Mouse (Mus musculus): Measurements from ENCODE around the gene Calr. TPM values are rescaled to one million over a fixed set of nuclear protein-coding genes. Genes with fewer than 3 reads are reported as not detected.

Gene Calr
- total and polyA plus RNA-seq, 3 experiments = 567 to 1,110 TPM; not detected in 1

DNA sequence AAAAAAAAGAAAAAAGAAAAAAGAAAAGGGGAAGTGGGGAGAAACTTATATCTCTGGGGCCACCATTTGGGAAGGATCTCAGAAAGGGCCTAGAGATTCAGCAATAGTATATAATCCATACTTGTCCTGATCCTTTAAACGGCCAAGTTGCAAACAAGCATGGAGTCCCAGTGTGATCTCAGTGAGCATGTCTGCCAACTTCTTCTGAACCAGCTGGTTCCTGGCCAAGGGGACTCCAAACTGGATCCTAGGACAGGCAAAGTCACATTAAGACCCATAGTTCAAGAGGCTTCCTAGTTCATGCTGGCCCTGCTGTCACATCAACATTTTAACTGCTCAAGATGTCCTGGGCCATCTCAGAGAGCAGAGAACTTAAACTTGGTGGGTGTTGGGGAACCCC is 42.4 kb upstream of the Calr start:
- Histone ChIP-seq H3K36me3 (ENCODE audit: control insufficient read depth in 1 of 2, insufficient read depth in 2 of 2, low read length in 2 of 2) (peaks cover 4 to 8% of the 10 kb centered on the region in 2 experiments), H3K79me2 (ENCODE audit: control insufficient read depth, insufficient read depth, low read length, poor library complexity) (peaks cover 4% of the 10 kb centered on the region; the same call in 1 of the 2 replicates), H3K9ac (ENCODE audit: control insufficient read depth, low read depth, low read length, poor library complexity, severe bottlenecking) (no peak overlapping the region), H3K4me3 (ENCODE audit: control insufficient read depth in 1 of 2, insufficient read depth in 1 of 2, low read depth in 2 of 2, low read length in 2 of 2) (no peak overlapping the region), H3K4me1 (ENCODE audit: control insufficient read depth in 1 of 2, insufficient read depth in 2 of 2, low read length in 2 of 2) (peaks cover 0 to 15% of the 10 kb centered on the region in 2 experiments; a peak in 3 of 4 replicates), H3K9me3 (replicated peaks; ENCODE audit: insufficient read depth, low read length) (no peaks in the 10 kb centered on the region), H3K27ac (ENCODE audit: control insufficient read depth, low read depth, low read length) (no peak overlapping the region), H3K27me3 (ENCODE audit: control insufficient read depth in 1 of 2, insufficient read depth in 2 of 2, low read length in 2 of 2) (no peaks in the 10 kb centered on the region)
- peak; percentile 34 for DNase-seq (ENCODE audit: low read depth, low spot score)
- TF ChIP-seq POLR2AphosphoS2 (IDR thresholded peaks at IDR 0.05; ENCODE audit: low read length) = no peak
- TF ChIP-seq CTCF (IDR thresholded peaks at IDR 0.05 in 2 of 3, conservative IDR thresholded peaks at IDR 0.05 in 1 of 3; ENCODE audit: control insufficient read depth in 1 of 3, insufficient read depth in 1 of 3, low read depth in 2 of 3, low read length in 3 of 3, poor library complexity in 1 of 3, severe bottlenecking in 1 of 3) = no peak
- no peak for TF ChIP-seq JUND (IDR thresholded peaks at IDR 0.05; ENCODE audit: low read depth, low read length)
- TF ChIP-seq ZKSCAN1 (IDR thresholded peaks at IDR 0.05; ENCODE audit: low read depth, low read length) = no peak
- TF ChIP-seq CHD2 (IDR thresholded peaks at IDR 0.05; ENCODE audit: low read length) = no peak
- no peak for TF ChIP-seq E2F4 (IDR thresholded peaks at IDR 0.05; ENCODE audit: borderline replicate concordance, low read depth, low read length)
- no peak for TF ChIP-seq POLR2AphosphoS5 (IDR thresholded peaks at IDR 0.05; ENCODE audit: borderline replicate concordance, low read depth, low read length)
- TF ChIP-seq USF1 (IDR thresholded peaks at IDR 0.05; ENCODE audit: low read depth, low read length) = no peak

DNA sequence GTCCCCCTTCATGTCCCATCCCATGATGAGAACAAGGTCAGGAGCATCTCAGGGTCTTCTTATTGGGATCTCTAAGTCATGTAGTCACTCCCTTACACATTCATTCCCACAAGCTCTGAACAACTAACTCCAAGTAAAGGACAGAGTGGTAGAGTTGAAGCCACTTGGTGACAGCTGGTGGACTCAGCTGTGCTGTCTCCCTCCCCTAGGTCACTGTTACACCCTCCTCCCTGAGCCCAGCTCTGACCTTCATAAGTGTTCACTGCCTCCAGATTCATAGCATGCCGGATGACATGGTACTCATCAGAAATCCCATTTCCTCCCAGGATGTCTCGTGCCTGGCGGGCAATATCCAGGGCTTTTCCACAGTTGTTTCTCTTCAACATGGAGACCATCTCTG is 41.5 kb upstream of the Calr start:
- Histone ChIP-seq H3K27ac (ENCODE audit: control insufficient read depth, low read depth, low read length) (no peak overlapping the region), H3K9me3 (replicated peaks; ENCODE audit: insufficient read depth, low read length) (no peaks in the 10 kb centered on the region), H3K9ac (ENCODE audit: control insufficient read depth, low read depth, low read length, poor library complexity, severe bottlenecking) (no peak overlapping the region), H3K4me3 (ENCODE audit: control insufficient read depth in 1 of 2, insufficient read depth in 1 of 2, low read depth in 2 of 2, low read length in 2 of 2) (no peak overlapping the region), H3K27me3 (ENCODE audit: control insufficient read depth in 1 of 2, insufficient read depth in 2 of 2, low read length in 2 of 2) (no peaks in the 10 kb centered on the region), H3K36me3 (ENCODE audit: control insufficient read depth in 1 of 2, insufficient read depth in 2 of 2, low read length in 2 of 2) (peaks cover 7 to 8% of the 10 kb centered on the region in 2 experiments), H3K4me1 (ENCODE audit: control insufficient read depth in 1 of 2, insufficient read depth in 2 of 2, low read length in 2 of 2) (peaks cover 0 to 15% of the 10 kb centered on the region in 2 experiments; a peak in 3 of 4 replicates), H3K79me2 (ENCODE audit: control insufficient read depth, insufficient read depth, low read length, poor library complexity) (peaks cover 2% of the 10 kb centered on the region; the same call in 1 of the 2 replicates)
- DNase-seq (ENCODE audit: low read depth, low spot score) = no peak
- TF ChIP-seq ETS1 (IDR thresholded peaks at IDR 0.05; ENCODE audit: low read depth, low read length) (no peak), BHLHE40 (IDR thresholded peaks at IDR 0.05; ENCODE audit: borderline replicate concordance, low read depth, low read length) (no peak), JUND (IDR thresholded peaks at IDR 0.05; ENCODE audit: low read depth, low read length) (no peak), MAZ (IDR thresholded peaks at IDR 0.05; ENCODE audit: low read depth, low read length) (no peak), MYC (IDR thresholded peaks at IDR 0.05; ENCODE audit: low read depth, low read length) (no peak), MAX (IDR thresholded peaks at IDR 0.05; ENCODE audit: low read length) (no peak), ZMIZ1 (IDR thresholded peaks at IDR 0.05; ENCODE audit: low read depth, low read length) (no peak), EP300 (IDR thresholded peaks at IDR 0.05; ENCODE audit: low read depth in 1 of 2, low read length in 2 of 2) (no peak), NRF1 (IDR thresholded peaks at IDR 0.05; ENCODE audit: insufficient read depth, low read depth, low read length, poor library complexity, severe bottlenecking) (no peak), ZC3H11A (IDR thresholded peaks at IDR 0.05; ENCODE audit: low read depth, low read length) (no peak), CHD2 (IDR thresholded peaks at IDR 0.05; ENCODE audit: low read length) (no peak), GABPA (IDR thresholded peaks at IDR 0.05; ENCODE audit: low read depth, low read length) (no peak), MYB (IDR thresholded peaks at IDR 0.05; ENCODE audit: low read depth, low read length) (no peak), RCOR1 (IDR thresholded peaks at IDR 0.05; ENCODE audit: low read depth, low read length) (no peak)
